ENCODE assay signal across 8 mouse cellular contexts in the genomic region with DNA sequence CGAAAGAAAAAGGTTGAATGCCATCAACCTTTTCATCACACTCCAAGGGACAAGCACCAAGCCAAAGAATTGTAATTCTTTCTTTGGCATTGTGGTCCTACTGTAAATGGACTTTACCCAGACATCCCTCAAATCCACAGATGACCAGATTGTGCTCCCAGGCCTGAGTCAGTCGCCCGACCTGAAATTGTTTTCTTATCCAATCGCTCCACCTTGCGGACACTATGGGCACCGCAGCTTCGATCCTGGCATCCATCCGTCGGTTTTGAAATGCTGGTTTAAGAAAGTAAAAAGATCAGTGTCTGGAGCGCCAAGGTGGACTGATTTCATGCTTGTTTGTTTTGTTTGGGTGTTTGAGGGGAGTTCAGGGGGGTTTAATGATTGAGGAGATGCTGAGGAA. TPM values are rescaled to one million over a fixed set of nuclear protein-coding genes. Genes with fewer than 3 reads are reported as not detected.
DNase-seq lines count a peak whose midpoint lies in the region; ATAC-seq and TF ChIP-seq lines count a peak whose summit lies in the region.

No protein-coding gene starts in this region.

- ATAC-seq in G1E (ENCODE audit: extremely low read depth, insufficient number of reproducible peaks, low FRiP score, poor library complexity, severe bottlenecking) = peak; percentile 70
- ATAC-seq in forebrain, postnatal 0 days = peak; percentile 42; the same call in 1 of the 2 replicates

- H3K4me1 ChIP-seq in G1E (ENCODE audit: insufficient read depth, low read depth, low read length) = peaks cover 14% of the 10 kb centered on the region
- H3K4me1 ChIP-seq in forebrain, postnatal 0 days (ENCODE audit: insufficient read depth) = no peaks in the 10 kb centered on the region
- H3K4me1 ChIP-seq in lung, adult 2 months (ENCODE audit: control insufficient read depth, insufficient read depth, low read length) = 0 out of 2 replicates have a peak, but pooled peaks cover 2% of the 10 kb centered on the region
- peaks cover 9% of the 10 kb centered on the region for H3K4me1 ChIP-seq in olfactory bulb, adult 2 months (ENCODE audit: control insufficient read depth, insufficient read depth, low read length)

- no peak overlapping the region for H3K9ac ChIP-seq in forebrain, postnatal 0 days

- H3K27ac ChIP-seq in forebrain, postnatal 0 days (ENCODE audit: low read depth, low read length) = no peak overlapping the region
- no peak overlapping the region for H3K27ac ChIP-seq in layer of hippocampus, adult 2 months
- H3K27ac ChIP-seq in olfactory bulb, adult 2 months (ENCODE audit: insufficient read depth, low read depth, low read length) = no peak overlapping the region

- peaks cover 1% of the 10 kb centered on the region for H3K9me3 ChIP-seq in G1E (replicated peaks)
- H3K9me3 ChIP-seq in forebrain, postnatal 0 days (ENCODE audit: low read length) = no peaks in the 10 kb centered on the region

- WGBS in forebrain, postnatal 0 days = 6% methylated on average over 10 of the region's 10 CpGs
- 10% methylated on average over 10 of the region's 10 CpGs for WGBS in lung, adult 2 months
- WGBS in olfactory bulb, adult 2 months = 10% methylated on average over 10 of the region's 10 CpGs

- TF ChIP-seq POLR2A in lung, adult 2 months (IDR thresholded peaks at IDR 0.05; ENCODE audit: borderline replicate concordance, extremely low read depth, low read depth, low read length) = no peak
- TF ChIP-seq POLR2A in olfactory bulb, adult 2 months (IDR thresholded peaks at IDR 0.05; ENCODE audit: insufficient read depth, low read depth, low read length) = no peak

- no peak; the same call in 1 of the 2 replicates for TF ChIP-seq CTCF in G1E (IDR thresholded peaks at IDR 0.05; ENCODE audit: low read depth, low read length)
- peak; percentile 89 for TF ChIP-seq CTCF in forebrain, postnatal 0 days (IDR thresholded peaks at IDR 0.05; ENCODE audit: low read depth)
- TF ChIP-seq CTCF in layer of hippocampus, adult 2 months (conservative IDR thresholded peaks at IDR 0.05) = peak; percentile 74
- peak; percentile 93 for TF ChIP-seq CTCF in lung, adult 2 months (IDR thresholded peaks at IDR 0.05; ENCODE audit: insufficient read depth, low read length)
- TF ChIP-seq CTCF in olfactory bulb, adult 2 months (IDR thresholded peaks at IDR 0.05; ENCODE audit: insufficient read depth, low read depth, low read length) = peak; percentile 51

- peak; percentile 49 for DNase-seq in G1E (ENCODE audit: low spot score)
- DNase-seq in cerebellum, adult 18-20 months = peak; percentile 73 to 86
- peak; percentile 91 for DNase-seq in forebrain, postnatal 0 days
- peak; percentile 87 for DNase-seq in heart, postnatal 4 days
- DNase-seq in layer of hippocampus, adult 2 months (ENCODE audit: low spot score in 2 of 2) = peak; percentile 60 to 89
- DNase-seq in lung, adult 2 months = peak; percentile 90
- DNase-seq in thymus, adult 18-20 months = peak; percentile 40 to 48

- H3K4me2 ChIP-seq in forebrain, postnatal 0 days (ENCODE audit: low read depth) = peak overlapping the region; percentile 58

- H3K27me3 ChIP-seq in G1E (ENCODE audit: insufficient read depth, low read length) = no peaks in the 10 kb centered on the region
- peaks cover 68% of the 10 kb centered on the region for H3K27me3 ChIP-seq in forebrain, postnatal 0 days (ENCODE audit: insufficient read depth, low read length)

- peak overlapping the region; percentile 36; the same call in 1 of the 2 replicates for H3K4me3 ChIP-seq in G1E (ENCODE audit: low read depth, low read length)
- H3K4me3 ChIP-seq in forebrain, postnatal 0 days (ENCODE audit: low read depth, low read length) = peak overlapping the region; percentile 38
- peak overlapping the region; percentile 27 for H3K4me3 ChIP-seq in layer of hippocampus, adult 2 months
- no peak overlapping the region for H3K4me3 ChIP-seq in lung, adult 2 months (replicated peaks; ENCODE audit: extremely low read depth, low read depth, low read length)
- no peak overlapping the region for H3K4me3 ChIP-seq in olfactory bulb, adult 2 months (ENCODE audit: insufficient read depth, low read depth, low read length)

- H3K36me3 ChIP-seq in G1E (replicated peaks) = no peaks in the 10 kb centered on the region
- H3K36me3 ChIP-seq in forebrain, postnatal 0 days (ENCODE audit: insufficient read depth) = no peaks in the 10 kb centered on the region

RNA-seq across cellular contexts. Expression of a gene that starts 16.4 kb away (rescaled TPM):
- total RNA-seq in G1E (2014; fragmentation: Nextera tagmentation) (not detected in 2 replicates), G1E (2017) (0.41 TPM in 1 of 2 replicates, not detected in the other)
- not detected in 2 replicates for polyA plus RNA-seq in G1E (2012)
- total RNA-seq in forebrain, postnatal 0 days (2014; rRNA removed) = 7.1 and 7.9 TPM in 2 replicates
- 3.4 and 6.0 TPM in 2 replicates for polyA plus RNA-seq in forebrain, postnatal 0 days (2015; fragmentation: Nextera tagmentation; extraction: Ambion mirVana)
- not detected for total RNA-seq in heart, postnatal 4 days (2021)
- total RNA-seq in layer of hippocampus, adult 2 months (2021) = 1 to 10 TPM; 4.6 to 7.0 TPM
- polyA plus RNA-seq in lung, adult 2 months (2012; rRNA removed) = not detected in 2 replicates
- not detected in 2 replicates for polyA plus RNA-seq in olfactory bulb, adult 2 months (2012; ENCODE audit: insufficient read depth, insufficient read length, low replicate concordance, missing spikeins)

Comparison
In these comparisons a context has a peak if more than half of its experiments do, and no peak if none do; other contexts are left out.
1. H3K4me3 ChIP-seq: peak in G1E (single experiment), forebrain, postnatal 0 days (single experiment) and layer of hippocampus, adult 2 months (single experiment); none in lung, adult 2 months (single experiment) and olfactory bulb, adult 2 months (single experiment).
2. Peak in every context shown above with its lines, with median percentiles within 50 percentile points of each other: DNase-seq.